In the genomic region with DNA sequence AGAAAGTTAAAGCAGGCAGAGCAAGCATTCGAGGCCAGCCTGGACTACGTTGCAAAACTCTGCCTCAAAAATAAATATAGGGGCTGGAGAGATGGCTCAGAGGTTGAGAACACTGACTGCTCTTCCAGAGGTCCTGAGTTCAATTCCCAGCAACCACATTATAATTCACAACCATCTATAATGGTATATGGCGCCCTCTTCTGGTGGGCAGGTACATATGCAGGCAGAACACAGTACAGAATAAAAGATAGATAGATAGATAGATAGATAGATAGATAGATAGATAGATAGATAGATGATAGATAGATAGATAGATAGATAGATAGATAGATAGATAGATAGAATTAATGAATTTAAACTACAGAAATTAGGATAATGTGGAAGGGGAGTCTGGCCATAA, we compare ENCODE assay signal across 2 mouse cellular contexts. TPM values are rescaled to one million over a fixed set of nuclear protein-coding genes. Genes with fewer than 3 reads are reported as not detected.
"Had no signal": no experiment of that assay in that cellular context is flagged by ENCODE, and none has a peak within 500 bp of the region (broad histone marks: within the 10 kb centered on the region; RNA-seq: fewer than 3 reads in every experiment).

No protein-coding gene starts in this region.

RNA-seq across cellular contexts. Expression of gene Tead4, which starts 2.0 kb away (rescaled TPM):
- polyA plus RNA-seq: inflammation-experienced regulatory T-cells, adult 6 months; macrophage had no signal
